Mouse (Mus musculus) granulocyte monocyte progenitor cell, adult 5-6 weeks (primary cell): ENCODE measurements around the gene Svip. TPM values are rescaled to one million over a fixed set of nuclear protein-coding genes. Genes with fewer than 3 reads are reported as not detected.
A peak's percentile ranks its signal among the peaks of the same experiment; 100 is the strongest.

Source experiments
- ATAC-seq: replicated peaks from 2 replicates; pipeline ENCODE4 v1.8.0; 2016; ENCODE audit warnings: mild to moderate bottlenecking, moderate TSS enrichment, inconsistent platforms; ENCODE audit not compliant: poor library complexity, severe bottlenecking
- total RNA-seq, 2 experiments: library from RNA; stranded (forward) in 1 of 2; stranded (reverse) in 1 of 2; fragments of 200-712, 200-1000 nt in 1 of 2; fragments of >200 nt in 1 of 2; fragmentation: Nextera tagmentation in 1 of 2; gene quantifications; 2 replicates each; pipeline ENCODE4 v1.2.3; 2014 to 2017

The Svip gene
- 57.8 and 65.4 TPM in 2 replicates for total RNA-seq (2014; fragmentation: Nextera tagmentation)
- total RNA-seq (2017) = 51.1 and 70.3 TPM in 2 replicates

DNA sequence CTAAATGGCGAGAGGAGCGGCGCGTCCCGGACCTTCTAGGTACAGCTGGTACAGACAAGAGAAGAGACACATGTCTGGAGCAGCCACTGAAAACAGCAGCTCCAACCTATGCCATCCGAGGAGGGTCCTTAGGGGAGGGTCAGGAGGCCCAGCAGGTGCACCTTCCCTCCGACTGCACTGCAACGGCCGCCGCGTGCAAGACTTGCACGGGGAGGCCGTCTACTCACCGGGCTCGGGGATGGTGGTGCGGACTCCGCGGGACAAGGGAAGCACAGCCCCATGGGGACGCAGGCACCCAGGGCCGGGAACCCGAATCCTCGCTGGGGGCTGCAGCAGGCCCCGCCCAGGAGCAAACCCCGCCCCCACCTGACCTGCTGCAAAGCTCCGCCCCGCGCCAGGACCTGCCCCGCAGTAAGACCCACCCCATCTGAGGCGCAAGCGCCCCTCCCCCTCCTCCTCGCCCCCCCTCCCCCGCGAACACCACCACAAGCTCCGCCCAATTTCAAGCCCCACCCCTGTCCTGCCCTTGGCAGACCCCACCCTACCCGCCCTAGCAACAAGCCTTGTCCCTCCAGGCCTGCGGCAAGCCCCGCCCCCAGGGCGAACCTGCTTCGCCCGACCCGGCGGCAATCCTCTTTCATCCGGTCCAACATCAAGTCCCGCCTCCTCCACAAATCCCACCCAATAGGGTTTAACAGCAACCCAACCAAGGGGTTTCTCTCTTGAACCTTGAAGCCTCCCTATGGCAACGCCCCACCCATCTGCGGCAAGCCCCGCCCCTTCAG lies at the start of gene Svip:
Svip (minus strand) TSS at position 508 of the 785 bp plus-strand sequence.
- peak; percentile 87 for ATAC-seq

DNA sequence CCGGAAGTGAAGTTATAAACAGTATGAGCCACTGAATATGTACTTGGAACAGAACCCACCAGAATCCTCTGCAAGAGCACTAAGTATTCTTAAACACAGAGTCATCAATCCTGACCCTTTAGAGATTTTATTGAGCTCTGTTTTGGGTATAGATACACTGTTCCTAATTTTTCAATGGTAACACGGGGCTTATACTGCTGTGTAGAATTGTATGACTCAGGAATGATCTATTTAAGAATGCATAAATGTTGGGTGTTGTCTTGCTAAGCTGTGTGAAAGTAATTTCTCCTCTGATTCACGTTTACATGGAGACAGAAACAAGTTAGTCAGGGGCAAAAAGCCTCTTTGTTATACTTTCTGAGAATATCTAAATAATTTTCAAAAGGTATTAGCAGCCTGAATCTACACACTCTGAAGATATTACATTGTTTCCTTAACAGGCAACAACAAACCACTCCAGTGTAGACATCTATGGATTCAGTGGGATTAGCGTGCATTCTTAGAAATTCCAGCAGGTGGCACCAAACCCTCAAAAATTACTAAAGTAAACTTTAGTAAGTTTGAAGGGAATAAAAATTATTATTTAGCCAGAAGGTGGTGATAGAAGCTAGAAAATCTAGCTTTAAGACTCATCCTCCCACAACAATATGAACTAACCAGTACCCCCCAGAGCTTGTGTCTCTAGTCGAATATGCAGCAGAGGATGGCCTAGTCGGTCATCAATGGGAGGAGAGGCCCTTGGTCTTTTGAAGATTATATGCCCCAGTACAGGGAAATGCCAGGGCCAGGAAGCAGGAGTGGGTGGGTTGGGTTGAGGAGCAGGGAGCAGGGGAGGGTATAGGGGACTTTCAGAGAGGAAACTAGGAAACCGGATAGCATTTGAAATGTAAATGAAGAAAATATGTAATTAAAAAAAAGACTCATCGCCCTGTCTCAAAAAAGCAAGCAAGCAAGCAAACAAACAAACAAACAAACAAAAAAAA lies 32.1 kb upstream of the Svip start:
- ATAC-seq = peak; percentile 61; the same call in 1 of the 2 replicates

DNA sequence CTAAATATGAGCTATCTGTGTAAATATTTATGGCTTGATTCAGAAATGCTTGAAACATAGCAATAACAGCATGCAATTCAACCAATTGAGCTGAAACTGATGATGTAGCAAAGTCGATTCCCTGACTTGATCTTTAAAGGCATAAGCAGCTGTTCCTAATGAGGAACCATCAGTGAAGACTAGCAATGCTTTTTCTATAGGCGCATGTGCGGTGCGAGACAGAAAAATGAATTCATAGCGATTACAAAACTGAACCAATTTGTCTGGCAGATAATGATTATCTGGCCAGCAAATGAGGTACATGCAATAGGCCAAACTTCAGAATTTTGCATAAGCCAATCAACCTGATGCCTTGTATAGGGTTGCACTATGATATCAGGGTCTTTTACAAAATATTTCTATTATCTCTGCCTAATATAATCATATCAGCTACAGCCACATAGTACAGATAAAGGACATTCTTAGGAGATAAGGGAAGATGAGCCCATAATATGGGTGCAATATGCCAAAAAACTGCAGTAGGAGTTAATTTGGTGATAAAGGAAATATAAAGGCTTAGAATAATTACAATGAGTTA lies 18.3 kb upstream of the Svip start:
- no peak for ATAC-seq

DNA sequence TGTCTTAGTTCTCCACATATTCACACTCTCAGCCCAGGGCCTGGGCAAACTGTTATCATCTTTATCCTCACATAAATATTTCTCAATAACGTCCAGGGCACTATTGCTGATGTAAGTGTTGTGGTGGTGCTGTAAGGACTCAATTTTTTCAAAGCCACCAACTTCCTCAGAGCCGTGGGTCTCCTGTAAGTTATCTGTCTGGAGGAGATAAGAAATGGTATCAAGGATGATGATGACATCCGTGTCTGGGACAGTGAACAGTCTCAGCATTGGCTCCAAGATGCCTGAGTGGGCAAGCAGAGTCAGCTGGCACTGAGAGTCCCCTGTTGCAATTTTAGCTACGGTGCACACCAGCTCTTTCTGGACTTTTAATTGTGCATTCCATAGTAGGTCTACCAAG lies 16.2 kb upstream of the Svip start:
- peak; percentile 93 for ATAC-seq

DNA sequence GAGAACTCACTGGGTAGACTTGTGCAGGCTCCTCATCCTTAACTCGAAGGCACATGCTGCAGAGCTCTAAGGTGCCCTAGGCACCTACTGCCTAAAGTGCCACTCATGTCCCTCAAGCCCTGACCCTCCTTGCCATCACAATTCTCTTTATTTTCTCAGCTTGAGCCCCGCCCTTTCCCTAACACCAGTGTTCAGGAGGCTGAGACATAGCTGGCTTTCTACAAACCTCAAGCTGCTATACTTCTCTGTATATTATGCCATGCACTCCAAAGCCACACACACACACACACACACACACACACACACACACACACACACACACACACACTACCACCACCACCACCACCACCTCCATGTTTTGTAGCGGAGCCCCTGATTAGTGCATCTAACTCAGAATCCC lies 9.8 kb upstream of the Svip start, which contains the start of gene 1700015G11Rik:
1700015G11Rik (minus strand) TSS at position 101 of the 400 bp plus-strand sequence.
- no peak for ATAC-seq

DNA sequence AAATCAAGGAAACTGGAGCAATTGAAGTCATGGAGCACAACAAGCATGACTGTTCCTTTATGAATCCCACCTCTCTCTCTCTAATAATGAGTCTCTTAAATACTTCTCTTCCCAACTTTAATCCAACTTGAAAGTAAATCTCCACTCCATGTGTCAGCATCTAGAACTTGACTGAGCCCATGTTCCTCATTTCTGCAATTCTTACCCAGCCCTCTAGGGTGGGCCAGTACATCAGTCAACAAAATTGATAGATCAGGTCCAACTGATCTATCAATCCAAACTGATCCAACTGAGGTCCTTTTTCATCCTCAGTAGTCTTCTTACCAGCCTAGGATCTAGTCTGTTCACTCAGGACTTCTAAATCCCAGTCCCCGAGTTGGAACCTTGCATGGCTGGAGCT lies 9.4 kb upstream of the Svip start:
- no peak for ATAC-seq

DNA sequence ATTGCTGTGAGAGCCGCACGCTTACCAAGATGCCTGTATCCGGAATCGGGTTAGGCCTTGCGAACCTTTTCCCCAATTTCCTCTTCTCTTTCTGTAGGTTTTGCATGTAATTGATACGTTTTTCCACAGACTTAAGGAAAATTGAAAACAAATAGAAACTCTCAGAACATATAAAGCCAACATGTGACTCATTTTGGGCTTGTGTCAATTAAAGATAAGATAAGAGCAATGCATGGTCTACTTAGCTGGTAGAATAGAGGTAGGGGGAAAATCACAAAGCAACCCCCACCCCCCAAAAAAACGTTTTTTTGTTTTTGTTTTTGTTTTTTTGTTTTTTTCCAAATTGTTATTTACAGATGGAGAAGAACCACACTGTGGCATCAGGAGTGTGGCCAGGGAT lies 7.6 kb upstream of the Svip start:
- ATAC-seq = no peak

DNA sequence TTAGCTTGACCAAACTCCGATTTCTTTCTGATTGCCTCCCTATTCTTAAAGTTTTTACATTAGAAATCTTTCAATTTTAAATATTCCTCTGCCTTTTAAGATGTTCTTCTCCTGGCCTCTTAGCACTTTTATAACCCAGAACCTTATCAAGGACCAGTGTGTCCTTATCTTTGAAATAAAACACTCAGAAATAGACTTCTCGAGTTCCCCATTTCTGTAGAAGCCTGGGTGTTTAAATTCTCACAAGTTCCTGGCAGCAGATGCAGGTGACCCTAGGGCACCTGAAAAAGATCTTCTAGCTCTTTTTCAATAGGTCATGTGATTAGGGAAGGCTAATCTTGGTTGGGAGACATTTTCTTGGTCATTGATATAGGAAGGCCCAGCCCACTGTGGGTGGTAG lies 1.3 kb upstream of the Svip start:
- ATAC-seq = no peak

DNA sequence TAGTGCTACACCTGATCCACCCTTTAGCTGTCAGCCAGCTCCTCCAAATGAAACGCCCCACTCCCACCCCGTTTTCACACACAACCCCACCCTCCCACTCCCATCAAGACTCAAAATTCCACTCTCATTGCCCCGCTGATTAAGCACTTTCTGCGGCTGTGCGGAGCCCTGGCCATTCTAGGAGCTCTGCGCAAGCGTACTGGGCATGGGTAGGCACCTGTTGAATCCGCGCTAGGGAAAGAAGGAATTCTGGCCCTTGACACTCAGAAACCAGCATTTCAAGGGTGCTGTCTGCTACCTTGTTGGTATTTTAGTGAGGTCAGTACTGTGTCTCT lies 445 bp upstream of the Svip start:
- no peak for ATAC-seq

DNA sequence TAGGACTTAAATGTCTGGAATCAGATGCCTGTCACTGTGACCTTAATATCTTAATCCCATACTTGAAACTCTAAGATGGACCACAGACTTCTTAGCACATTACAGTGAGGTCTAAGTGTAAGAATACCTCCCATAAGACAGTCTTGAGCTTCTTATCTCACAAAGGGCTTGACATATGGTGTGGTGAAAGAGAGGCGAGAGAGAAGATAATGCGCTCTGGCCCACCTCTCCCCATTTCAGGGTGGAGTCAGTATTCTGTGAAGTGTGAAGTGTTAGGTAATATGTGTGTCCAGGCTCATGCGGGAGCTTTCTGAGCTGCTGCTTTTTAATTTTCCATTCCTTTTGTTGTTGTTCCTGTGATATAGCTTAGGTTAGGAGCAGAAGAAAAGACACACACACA lies 14.8 kb downstream of the Svip start:
- no peak for ATAC-seq

DNA sequence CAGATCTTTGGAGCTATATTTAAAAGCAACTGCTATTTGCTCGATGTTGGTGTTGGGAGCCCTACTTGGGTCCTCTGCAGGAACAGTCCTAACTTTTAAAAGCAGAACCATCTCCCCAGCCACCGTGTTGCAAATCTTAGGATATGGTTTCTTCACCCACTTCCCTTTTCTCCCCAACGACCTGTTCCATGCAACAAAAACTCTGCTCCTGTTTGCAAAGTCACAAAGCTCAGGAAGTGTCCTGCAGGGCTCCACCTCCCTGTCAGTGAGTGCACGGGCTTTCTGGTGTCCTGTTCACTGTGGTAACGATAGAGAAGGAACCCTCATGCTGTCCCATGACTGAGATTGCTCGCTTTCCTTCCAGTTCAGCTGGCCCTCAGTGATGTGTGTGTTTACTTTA lies 18.9 kb downstream of the Svip start:
- peak; percentile 90 for ATAC-seq

DNA sequence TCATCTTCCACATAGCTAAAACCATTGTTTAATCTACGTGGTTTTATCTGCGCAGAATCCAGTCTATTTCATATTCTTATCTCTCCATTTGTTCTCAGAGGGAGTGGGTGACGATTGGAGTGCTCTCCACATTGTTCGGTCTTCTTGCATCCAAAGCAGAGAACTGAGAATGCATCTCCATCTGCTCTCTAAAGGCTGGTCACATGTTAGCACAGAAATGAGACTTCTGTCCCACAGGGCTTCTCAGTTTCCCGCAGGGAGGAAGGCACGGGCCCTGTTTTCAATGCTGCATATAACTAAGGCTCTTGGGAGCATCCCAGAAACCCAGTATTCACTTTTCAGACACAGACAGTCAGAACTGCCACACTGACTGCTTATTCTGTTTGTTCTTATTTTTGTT lies 20.1 kb downstream of the Svip start:
- no peak for ATAC-seq

DNA sequence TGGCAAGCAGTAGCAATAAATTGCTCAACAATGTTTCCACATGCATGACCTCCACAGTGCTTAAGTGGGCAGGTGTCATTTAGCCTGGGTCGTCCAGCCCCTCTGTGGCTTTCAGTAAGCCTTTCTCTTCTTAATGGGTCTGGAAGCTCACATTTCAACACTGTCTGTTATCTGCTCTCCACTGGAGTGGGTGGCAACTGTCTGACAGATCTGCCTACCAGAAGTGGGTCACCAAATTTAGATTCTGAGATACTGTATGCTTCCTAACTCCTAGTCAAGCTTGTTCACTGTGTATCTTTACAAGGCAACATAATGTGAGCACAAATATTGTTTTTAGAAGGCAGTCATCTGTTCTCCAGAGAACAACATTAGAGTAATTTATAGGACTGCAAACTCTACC lies 23.5 kb downstream of the Svip start:
- peak; percentile 61 for ATAC-seq

DNA sequence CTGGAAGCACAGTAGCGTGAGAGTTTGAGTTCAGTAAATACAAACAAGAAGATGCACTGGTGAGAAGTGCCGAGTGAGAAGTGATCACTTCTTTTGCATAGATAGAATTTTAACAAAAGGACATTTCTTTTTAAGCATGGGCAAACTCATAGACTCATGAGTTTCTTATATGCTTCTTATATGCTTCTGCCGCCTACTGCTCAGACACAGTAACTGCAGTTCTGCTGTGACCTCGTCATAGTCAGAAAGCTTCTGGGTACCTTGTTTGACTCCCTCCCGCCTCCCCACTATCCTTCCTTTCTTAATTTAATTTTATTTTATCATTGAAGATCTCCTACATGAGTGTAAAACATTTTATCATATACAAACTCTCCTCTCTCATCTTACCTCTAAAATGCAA lies 26.5 kb downstream of the Svip start:
- ATAC-seq = peak; percentile 69

DNA sequence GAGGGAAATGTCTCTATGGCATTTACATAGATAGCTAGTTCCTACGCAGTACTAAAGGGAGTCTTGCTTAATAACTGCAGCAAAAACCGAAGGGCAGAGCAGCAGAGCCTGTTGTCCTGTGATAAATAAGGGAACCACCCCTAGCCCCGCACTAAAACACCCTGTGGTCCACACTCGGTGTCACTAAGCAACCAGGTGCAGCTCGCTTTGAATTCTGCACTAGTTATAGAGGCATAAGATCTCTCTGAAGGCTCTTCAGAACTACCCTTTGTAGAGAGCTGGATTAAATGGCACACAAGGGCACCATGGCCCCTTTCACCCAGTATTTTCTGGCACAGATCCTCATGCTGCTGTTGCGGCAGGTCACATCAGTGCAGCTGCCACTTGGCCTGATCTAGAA lies 30.6 kb downstream of the Svip start:
- ATAC-seq = peak; percentile 58

DNA sequence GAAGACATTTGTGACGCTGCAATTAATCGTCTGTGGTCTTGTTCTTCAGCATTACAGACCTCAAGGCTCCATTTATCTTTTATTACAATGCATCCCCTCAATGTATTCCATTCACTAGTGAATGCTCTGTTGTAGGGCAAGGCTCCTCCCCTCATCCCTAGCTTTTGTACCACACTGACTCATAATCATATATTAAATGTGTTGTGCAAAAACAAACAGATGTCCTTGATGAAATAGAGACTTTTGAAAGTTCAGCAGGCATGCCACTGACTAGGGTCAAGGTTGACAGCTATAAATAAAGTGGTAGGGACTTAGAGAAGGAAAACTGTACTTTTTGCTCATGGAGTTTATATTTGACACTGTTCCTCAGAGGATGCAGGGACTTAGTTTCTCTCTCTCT lies 32.3 kb downstream of the Svip start:
- ATAC-seq = no peak

DNA sequence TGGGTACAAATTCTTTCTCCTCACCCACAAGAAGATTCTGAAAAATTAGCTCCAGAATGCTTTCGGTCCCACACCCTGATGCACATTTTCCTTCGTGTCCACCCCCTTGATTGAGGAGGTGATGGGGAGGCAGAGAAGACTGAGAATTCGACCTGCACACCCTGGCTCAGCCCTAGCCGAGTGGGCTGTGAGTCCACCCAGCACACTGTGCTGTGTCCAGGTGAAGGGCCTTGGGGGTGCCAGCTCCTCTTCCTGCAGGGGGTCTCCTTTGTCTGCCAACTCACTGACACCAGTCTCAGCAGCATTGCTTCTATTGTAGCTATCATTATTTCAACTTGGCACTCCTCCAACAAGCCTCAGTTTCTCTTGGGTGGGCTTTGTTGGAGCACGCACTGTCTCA lies 32.7 kb downstream of the Svip start:
- ATAC-seq = no peak

DNA sequence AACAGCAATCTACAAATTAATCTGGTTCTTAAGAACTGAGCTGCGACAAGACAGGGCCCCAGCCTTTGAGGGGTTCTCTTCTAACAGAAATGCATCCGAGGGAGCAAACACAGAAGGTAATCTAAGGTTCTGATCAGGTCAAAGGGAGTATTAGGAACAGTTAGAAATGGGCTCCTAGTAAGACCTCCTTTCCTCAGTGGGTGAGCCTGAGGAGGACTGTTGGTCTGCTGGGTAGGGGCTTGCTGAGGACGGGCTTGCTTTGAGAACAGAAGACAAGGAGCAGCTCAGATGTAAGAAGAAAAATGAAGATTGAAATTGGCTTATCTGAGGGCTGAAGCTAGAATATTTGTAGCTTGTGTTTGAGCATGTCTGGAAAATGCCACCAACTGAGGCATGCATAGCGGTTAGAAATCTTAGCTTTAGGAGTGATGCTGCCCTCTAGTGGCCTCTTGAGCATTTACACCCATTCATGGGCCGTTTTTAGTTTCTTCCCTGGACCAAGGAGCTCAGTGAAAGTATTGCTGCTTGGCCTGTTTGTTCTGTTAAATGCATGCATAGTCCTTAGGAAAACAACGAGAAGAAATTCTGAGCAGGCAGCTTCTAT lies 33.5 kb downstream of the Svip start:
- peak; percentile 87 for ATAC-seq

DNA sequence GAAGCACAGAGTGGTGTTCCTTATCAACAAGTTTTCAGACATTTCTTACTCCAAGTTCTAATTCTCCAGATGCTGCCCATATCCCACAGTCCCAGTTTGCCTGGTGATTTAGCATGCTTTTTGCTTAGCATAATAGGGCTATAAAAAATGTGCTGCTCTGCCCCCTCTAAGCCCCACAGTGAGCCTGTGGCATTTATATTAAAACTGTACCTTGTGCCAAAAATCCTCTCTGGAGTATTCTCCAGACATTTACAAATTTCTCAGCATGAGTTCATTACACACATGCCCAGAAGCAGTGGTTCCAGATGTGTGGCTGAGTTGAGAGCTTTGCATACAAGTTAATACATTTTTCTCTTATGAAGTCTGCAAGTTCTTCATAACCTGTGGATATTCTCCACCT lies 36.4 kb downstream of the Svip start:
- ATAC-seq = no peak

DNA sequence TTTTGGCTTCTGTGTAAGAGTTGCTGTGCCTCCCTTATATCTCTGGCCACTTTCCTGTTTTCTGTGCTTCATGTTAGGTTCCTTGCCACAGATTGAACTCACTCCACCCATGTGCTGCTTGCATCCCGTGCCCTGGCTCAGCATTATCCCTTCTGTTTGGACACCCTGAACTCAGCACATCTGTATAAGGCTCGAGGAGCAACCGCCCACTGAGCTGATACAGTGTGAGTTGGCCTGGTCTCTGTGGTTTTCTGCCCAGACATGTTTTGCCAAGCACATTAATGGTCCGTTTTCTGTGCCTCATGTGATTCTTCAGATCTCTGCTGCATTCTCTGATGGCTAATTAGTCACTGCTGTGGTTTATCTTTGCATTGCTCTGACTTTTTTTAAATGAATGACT lies 38.2 kb downstream of the Svip start:
- ATAC-seq = no peak

DNA sequence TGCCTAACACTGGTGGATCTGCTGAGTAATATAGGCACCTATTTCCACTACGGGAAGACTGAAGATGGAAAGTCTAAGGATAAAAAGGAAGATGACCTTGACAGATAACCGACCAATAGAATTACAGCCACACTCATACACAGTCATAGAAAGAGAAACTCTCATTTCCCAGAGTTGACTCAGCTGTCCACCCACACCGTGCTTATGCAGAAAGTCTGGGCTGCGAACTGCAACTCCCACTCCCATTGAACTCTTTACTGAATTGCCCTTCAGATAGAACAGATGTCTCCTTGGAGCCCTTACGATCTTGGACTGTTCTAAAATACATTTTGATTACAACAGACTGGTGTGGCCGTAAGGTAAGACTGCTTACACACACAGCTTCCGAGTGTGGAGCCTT lies 41.1 kb downstream of the Svip start:
- ATAC-seq = no peak
